Mouse (Mus musculus) brain, embryonic 14.5 days (tissue): Measurements from ENCODE around the gene Pgp. TPM values are rescaled to one million over a fixed set of nuclear protein-coding genes. Genes with fewer than 3 reads are reported as not detected.
"Not testable (repeated sequence)": the region's sequence is repeated elsewhere in the genome, so short reads cannot be mapped to it uniquely, and the experiment has no call there.

Experiments
- DNase-seq: peaks from one replicate; pipeline ENCODE4 v3.0.0-alpha.2; 2011; ENCODE audit warnings: low read depth
- CTCF ChIP-seq: fragments of 200-500 bp; IDR thresholded peaks from 2 replicates; pipeline ENCODE4 v1.5.1; 2012; ENCODE audit warnings: inconsistent platforms, mild to moderate bottlenecking, moderate library complexity, borderline replicate concordance; ENCODE audit not compliant: insufficient read depth, insufficient read length; ENCODE audit errors: extremely low read depth
- POLR2A ChIP-seq: fragments of 200-500 bp; IDR thresholded peaks from 2 replicates; pipeline ENCODE4 v1.6.1; 2012; ENCODE audit warnings: mild to moderate bottlenecking, inconsistent platforms, borderline replicate concordance; ENCODE audit not compliant: poor library complexity, insufficient read depth, insufficient read length, severe bottlenecking; ENCODE audit errors: extremely low read depth
- polyA plus RNA-seq: library from polyadenylated mRNA; depleted of rRNA; stranded (reverse); fragments of >200 nt; gene quantifications from 2 replicates; pipeline ENCODE4 v1.2.3, GENCODE M21; 2012; rRNA removed

Pgp gene
- polyA plus RNA-seq = 49.6 and 52.2 TPM in 2 replicates

DNA sequence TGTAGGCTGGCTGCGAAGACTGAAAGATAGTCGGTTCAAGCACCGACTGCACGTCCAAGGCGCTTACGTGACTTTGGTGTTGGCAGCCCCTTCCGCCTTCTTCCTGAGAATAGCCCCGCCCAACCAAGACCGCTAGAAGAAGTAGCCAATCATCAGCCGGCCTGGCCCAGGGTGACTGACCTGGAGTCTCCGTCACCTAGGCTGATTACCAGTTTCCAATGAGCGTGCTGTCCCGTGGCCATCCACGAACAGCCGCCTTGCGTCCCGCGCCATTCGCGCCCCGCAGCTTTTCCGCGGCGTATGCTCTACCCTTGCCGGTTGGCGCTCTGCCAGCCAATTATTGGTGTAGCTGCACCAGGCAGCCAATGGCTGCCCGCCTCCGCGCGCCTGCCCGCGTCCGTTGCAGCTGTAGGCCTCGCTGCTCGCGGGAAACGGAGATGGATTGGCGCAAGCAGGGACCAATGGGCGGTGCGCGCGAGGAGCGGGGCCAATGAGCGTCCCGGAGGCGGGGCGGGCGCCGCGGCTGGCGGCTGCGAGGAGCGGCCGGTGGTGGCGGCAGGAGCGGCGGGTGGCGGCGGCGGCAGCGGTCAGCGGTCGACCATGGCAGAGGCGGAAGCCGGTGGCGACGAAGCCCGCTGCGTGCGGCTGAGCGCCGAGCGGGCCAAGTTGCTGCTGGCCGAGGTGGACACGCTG is at the start of gene Pgp, which contains the start of gene E4f1:
Pgp (plus strand) TSS at position 483 of the 693 bp plus-strand sequence.
E4f1 (minus strand) TSS at position 404 of the 693 bp plus-strand sequence.
- TF ChIP-seq POLR2A (peak; percentile 76), CTCF (no peak)
- DNase-seq = peak; percentile 100

DNA sequence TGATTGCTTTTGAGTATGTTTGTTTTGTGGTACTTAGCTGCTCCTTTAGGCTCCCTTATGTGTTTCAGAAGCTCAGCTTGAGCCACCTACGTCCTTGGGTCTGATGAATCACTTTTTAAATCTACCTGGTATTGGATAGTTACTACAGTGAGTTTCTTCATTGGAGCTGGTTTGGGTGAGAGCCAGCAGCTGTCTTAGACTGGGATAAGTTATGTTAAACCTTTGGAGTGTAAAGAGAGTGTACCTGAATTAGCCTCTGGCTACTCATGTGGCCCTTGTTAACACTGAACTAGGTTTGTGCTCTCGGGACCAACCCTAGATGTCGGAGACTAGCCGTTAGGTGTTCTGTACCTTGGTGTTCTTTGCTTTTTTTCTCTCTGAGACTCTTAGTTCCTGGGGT is 47.1 kb upstream of the Pgp start:
- DNase-seq = no peak
- TF ChIP-seq POLR2A (no peak), CTCF (no peak)

DNA sequence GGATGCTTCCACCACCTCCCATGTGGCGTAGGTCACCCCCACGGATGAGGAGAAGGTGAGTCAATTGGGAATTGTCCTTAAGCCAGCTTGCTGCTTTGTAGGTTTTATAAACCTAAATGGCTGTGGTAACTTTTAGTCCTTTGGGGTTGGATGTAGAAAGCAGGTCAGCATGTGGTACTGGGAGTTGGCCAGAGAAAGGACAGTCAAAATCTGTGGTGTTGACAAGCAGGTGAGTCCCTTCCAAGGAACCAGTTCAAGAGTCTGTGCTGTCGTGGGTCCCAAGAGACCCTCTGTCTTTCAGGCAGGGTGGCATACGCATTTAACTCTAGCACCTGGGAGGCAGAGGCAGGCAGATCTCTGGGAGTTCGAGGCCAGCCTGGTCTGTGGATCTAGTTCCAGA is 45.7 kb upstream of the Pgp start:
- DNase-seq = no peak
- TF ChIP-seq POLR2A (no peak), CTCF (no peak)

DNA sequence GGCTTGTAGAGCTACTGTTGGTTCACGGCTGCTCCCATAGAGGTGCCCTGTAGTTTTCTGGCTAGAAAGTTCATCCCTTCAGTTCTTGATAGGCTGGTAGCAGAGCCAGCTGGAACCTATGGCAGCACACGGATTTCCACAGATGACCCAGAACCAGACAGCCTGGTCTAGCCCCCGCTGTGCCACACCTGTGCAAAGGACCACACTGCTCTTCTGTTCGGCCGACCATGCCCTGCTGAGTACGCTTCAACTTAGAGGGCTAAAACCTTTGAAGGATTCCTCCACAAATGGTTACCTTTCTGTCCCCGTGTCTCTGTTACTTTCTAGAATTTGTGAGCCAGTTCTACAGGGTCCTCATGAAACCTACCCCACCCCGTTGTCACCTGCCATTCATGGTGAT is 44.9 kb upstream of the Pgp start:
- not testable (repeated sequence) for DNase-seq

DNA sequence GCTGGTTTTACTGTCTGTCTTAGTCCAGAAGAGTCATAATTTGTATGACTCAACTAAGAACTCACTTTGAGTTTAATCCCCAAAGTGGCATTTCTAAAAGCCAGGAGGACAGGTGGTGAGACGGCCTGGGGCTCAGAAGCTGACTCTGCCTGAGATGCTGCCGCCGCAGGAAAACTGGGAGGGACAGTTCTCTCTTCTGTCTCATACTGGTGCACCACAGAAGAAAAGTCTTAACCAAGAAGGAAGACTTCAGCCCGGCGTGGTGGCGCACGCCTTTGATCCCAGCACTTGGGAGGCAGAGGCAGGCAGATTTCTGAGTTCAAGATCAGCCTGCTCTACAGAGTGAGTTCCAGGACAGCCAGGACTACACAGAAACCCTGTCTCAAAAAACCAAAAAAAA is 44.3 kb upstream of the Pgp start:
- TF ChIP-seq CTCF = no peak
- TF ChIP-seq POLR2A = no peak
- no peak for DNase-seq

DNA sequence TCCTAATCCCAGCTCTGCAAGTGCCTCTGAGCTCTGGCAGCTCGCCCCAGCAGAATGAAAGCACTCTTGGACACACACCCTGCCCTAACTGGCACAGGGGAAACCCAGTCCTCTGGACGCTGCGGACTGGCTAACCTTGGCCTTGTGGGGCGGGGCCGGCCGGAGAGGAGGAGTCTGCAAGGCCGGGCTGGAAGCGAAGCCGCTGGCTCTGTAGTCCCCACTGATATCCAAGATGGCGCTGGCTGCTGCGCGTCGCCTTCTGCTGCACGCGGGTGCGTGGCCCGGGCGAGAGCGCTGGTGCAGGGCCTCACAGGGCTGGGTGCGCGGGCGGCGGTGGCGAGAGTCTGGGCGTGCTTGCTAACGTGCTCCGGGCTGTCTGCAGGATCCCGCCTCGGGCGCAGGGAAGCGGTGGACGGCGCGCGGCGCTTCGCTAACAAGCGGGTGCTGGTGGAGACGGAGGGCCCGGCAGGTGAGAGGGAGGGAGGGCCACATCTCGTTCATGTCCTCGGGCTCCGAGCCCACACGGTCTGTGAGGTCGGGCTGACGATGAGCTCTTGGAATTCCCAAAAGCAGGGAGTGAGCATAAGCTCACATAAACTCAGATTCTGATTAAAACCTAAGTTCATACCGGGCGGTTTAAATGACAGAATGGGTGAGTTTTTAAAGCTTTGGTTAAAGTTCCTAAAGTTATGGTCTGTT is 43.6 kb upstream of the Pgp start, which contains the start of gene Eci1:
Eci1 (plus strand) TSS at position 171 of the 699 bp plus-strand sequence.
- no peak for TF ChIP-seq CTCF
- peak; percentile 73 for TF ChIP-seq POLR2A
- peak; percentile 97 for DNase-seq

DNA sequence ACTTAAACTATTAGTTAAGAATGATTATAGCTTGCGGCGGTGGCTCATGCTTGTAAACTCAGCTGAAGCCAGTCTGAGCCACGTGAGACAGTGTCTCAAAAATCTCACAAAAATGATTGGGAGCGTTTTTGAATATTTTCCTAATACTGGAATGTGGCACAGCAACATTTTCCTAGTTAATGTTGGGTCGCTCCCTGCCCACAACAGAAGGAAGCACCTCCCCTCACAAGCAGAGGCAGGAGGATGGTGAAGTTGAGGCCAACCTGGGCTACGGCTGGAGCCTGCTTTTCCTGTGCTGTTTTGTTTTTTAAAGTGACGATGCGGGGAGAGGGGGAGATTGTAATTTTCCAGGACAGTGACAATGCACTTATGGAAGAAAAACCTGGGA is 43.0 kb upstream of the Pgp start:
- peak; percentile 32 for DNase-seq
- TF ChIP-seq CTCF (no peak), POLR2A (no peak)

DNA sequence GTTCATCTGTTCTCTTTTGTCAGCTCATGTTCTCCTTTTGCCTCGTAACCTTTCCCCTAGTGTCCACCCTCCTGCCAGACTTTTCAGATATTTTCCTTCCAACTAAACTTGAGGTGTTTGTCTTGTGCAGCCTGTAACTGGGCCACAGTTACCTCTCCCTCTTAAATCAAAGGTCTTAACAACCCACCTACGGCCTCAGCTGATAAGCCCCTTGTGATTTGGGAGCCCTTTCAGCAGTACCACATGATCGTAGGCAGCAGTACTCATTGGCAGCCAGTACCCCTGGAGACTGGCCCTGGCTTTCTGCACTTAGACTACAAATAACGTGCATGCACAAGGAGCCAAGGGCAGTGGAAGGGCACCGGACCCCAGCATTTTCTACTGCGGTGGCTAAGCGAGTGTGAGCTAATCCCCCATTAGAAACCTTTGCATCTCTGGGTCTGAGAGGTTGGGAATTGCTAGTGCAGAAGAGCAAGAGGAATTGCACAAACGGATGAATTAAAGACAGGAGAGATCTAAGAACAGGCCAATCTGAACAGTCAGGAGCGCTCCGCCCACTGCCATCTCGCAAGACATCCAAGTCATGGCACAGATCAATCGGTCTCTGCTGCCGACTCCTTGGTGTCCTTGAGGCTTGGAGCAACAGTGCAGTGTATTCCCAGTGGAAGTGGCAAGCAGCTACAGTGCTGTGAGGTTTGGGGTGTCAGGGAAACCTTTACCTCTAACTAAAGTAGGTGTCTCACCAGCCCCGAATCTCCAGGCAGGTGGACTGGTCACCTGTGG is 40.8 kb upstream of the Pgp start:
- DNase-seq = no peak
- TF ChIP-seq CTCF (no peak), POLR2A (no peak)

DNA sequence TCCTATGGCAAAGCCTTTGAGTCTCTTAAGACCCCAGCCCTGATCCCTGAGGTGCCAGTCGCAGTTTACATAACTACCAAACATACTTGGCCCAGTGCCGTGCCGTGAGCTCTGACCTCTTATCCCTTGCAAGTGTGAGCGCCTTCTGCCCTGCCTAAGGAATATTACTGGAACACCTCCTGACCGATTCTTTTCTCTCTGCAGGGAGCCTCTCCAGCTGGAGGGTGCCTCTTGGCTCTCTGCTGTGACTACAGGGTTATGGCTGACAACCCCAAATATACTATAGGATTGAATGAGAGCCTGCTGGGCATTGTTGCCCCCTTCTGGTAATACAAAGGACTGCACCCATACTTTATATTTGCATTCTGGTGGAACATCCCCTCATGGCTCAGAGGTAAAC is 33.2 kb upstream of the Pgp start:
- TF ChIP-seq CTCF (peak; percentile 67), POLR2A (no peak)
- DNase-seq = peak; percentile 53

DNA sequence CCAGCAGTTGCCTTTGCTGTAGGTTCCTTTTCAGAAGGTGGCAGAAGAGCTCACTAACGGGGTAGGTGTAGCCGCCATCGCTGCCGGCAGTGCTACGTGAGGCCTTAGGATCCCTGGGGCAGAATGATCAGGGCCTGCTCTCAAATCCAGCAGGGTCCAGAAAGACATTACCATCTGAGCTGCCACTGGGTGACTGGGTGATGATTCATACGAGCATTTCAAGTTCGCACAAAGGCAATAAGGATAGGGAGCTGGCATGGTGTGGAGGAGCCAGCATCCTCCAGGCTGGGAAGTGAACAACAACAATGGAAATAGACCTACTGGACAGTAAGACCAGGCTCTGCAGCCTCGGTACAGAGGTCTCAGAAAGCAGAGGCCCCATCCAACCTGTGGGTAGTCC is 29.8 kb upstream of the Pgp start:
- TF ChIP-seq CTCF (no peak), POLR2A (no peak)
- DNase-seq = no peak

DNA sequence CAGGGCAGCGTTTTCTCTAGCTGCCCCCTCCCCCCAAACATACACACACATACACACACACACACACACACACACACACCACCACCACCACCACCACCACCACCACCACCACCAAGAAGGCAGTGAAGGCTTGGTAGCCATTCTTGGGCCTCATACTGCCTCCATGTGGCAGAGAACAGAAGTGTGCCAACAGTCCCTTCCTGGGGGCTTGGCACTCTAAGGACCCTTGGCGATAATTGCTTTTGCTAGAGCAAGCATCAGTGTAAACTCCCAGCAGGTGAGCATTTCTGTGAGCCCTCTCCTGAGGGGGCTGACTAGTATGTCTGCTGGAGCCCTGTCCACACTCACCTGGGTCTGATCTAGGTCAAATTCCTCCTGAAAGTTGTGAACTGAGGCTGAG is 29.0 kb upstream of the Pgp start:
- DNase-seq = no peak
- peak; percentile 50; the same call in 1 of the 2 replicates for TF ChIP-seq CTCF
- no peak for TF ChIP-seq POLR2A
